Mouse (Mus musculus) left cerebral cortex, postnatal 25 days (tissue): ENCODE measurements at regions not wholly inside any gene's neighbourhood (a gene's known extent, or its start where the extent isn't known, plus 50 kb on each side); places are given as distances from the start of the nearest gene placed in this dataset.
"Not testable (repeated sequence)": the region's sequence is repeated elsewhere in the genome, so short reads cannot be mapped to it uniquely, and the experiment has no call there.

Experiments used
- DNase-seq, 2 experiments: peaks; one replicate each; pipeline ENCODE4 v3.0.0; 2022; ENCODE audit warnings: low spot score in 2 of 2, mixed read lengths in 1 of 2
- intact Hi-C: fragments of 180-260 bp; cut with DNase I; formaldehyde crosslinking; loops from one replicate; pipeline ENCODE4 v1.15.1; 2025

- intact Hi-C loops: no loop called here
- DNase-seq: no peak
Measured at GRCm38 (mm10) chr6:89097531-89097930, 195.5 kb downstream of the Tpra1 start.

DNA sequence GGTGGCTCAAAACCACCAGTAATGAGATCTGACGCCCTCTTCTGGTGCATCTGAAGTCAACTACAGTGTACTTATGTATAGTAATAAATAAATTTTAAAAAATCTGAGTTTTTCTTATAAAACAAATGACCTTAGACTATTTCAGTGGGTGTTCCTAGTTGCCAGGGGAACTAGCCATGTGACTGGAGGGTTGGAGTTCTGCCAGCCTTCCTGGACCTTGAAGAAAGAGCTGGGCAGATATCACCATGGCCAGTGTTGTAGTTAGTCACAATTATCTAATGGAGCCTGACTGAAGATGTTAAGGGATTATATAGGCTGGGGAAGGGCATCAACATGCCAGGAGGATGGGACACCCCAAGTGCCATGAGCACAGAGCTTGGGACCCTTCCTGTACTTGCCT is 217.2 kb downstream of the Tpra1 start:
- intact Hi-C loops: no loop called here
- no peak for DNase-seq

DNA sequence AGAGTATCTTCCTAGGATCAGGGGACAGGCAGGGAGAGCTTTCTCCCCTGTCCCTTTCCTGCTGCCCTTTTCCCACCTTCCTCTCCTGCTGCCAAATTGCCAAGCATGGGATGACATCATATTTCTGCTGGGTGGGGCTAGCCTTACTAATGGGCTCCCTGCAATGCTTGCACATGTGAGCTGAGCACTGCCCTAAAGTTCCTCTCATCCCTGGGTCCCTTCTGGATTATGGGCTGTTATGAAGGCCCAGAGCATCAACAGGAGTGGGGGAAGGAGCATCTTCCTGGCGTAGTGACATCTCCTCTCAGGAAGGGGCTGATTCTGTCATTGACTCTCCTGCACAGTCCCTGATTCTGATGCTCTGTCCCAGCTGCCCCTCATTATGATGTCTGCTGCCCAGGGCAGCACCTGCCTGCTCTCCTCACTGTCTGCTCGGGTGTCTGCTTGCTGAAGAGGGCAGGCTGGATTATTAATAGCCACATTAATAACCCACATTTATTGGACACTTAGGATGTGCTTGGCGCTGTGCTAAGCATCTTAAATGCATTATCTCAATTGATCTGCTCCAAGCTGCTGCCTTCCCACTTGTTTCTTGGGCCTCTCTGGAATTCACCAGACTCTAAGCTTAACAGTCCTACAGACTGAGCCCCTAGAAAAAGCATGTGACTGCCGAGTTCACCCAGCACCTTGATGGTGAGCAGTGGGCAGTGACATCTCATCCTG is 219.1 kb downstream of the Tpra1 start:
- no peak for DNase-seq
- intact Hi-C loops: no loop called here

GRCm38 (mm10) chr6:89121746-89122070 is 219.7 kb downstream of the Tpra1 start:
- intact Hi-C loops: no loop called here
- no peak for DNase-seq

DNA sequence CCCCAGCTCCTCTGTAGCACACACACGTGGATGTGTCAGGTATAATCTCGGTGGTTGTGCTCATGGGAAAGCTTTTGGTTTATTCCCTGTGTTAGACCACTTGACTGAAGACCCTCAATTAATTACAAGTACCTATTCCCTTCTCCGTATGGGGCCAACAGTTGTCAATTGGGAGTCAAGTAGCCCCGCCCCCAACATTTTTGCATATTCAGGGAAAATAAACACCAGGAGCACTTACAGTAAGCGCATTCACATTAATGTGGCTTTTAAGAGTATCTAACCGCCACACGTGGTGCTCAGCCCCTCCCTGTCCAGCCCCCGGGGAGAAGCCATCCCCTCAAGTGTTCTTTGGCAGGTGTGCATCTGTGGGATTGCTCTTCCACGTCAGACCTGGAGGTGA is 223.9 kb downstream of the Tpra1 start:
- intact Hi-C loops: no loop called here
- no peak for DNase-seq

GRCm38 (mm10) chr6:89128141-89128540 is 226.1 kb downstream of the Tpra1 start:
- intact Hi-C loops, DNase-seq: not testable (repeated sequence)

DNA sequence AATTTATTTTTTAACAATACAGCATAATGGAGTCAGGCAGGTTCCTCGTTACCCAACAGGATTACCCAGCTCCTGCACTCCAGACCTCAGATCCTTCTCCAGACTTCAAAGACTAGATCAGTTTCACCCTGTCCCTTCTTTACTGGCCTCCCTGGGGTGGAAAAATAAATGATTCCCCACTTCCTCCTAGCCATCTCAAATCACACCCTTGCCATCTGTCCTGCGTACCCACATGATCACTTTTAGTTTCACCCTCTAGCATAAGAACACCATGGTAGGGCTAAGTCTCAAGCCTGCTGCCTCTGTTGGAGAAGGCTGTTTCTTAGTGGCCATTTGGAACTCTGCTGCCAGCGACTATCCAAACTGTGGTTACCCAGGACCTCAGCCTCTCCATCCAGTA is 222.0 kb downstream of the Plxna1 start:
- DNase-seq: no peak
- intact Hi-C loops: no loop called here

GRCm38 (mm10) chr6:89153027-89153662 is 209.3 kb downstream of the Plxna1 start:
- DNase-seq: no peak
- intact Hi-C loops: no loop called here

DNA sequence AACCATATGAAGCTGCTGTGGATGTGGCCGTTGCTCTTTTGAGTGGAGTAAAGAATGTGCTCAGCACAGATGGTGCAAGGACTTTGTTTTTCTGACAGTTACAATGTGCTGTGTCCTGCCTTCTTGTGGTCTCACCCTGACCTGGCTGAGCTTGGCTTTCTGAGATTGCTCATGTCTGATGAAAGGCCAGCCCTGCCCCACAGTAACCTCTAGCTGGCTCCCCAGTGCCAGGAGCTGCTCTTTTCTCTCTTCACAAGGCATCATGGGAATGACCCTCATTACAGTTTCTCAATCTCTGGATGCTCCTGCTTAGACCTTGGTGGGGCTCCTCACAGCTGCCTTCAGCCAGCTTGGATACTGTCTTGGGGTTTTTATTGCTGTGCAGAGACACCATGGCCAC is 204.9 kb downstream of the Plxna1 start:
- no peak for DNase-seq
- intact Hi-C loops: no loop called here

DNA sequence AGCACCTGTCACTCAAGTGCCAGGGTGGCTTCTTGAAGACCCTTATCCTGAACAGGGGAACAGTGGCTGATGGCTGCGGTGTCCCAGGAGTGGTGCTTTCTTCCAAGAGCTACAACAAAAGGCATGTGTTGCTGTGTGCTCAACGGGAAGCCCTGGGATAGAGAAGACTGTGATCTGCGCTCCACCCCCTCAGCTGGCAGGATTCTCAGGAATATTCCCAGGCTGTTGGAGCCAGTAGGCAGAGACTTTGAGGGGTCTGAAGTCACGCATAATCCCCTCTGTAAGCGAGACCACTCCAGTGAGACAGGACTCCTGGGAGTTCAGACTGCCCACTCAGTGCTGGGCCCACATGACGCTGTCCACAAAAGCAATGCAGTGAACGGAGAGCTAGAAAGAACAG is 202.4 kb downstream of the Plxna1 start:
- intact Hi-C loops: loop anchor here (1.0 to 5.0 kb wide), 3 partner anchors 77 to 393 kb away; no protein-coding TSS in a partner anchor
- DNase-seq: peak in 1 of 2 experiments; percentile 53

DNA sequence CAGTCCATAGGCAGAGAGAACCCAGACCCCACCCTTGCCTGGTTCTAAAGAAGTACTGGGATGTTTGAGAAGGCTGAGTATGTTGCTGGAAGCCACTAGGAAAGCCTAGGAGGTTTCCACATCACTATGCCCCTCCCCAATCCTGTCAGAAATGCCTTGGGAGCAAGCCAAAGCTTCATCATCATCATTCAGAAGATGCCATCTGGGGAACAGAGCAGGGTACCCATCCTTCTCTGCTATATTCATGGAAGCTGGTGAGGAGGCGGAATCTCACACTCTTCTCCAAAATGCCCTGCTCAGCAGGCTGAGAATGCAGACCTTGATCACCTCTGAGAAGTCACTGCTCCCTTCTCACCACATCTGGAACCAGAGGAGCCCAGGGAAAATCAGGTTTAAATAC is 200.7 kb downstream of the Plxna1 start:
- intact Hi-C loops: loop anchor here (2.0 to 5.0 kb wide), 2 partner anchors 76 to 391 kb away; no protein-coding TSS in a partner anchor
- peak; percentile 4 to 57 for DNase-seq

DNA sequence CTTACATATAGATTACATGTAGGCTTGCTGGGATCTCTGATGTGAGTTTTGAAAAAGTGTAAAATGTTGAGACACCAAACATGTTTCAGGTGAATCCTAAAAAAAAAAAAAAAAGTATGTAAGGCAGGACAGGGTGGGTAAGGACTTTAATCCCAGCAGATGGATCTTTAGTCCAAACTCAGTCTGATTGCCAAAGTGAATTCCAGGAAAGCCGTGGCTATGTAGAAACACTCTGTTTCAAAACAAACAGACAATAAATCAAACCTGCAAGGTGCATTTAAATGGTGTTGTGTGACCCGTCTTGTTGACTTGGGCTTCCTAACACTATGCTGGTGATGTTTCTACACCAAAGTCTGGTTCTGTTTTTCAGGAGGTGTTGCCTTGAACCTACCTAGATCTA is 192.9 kb downstream of the Plxna1 start:
- no peak for DNase-seq
- intact Hi-C loops: no loop called here

GRCm38 (mm10) chr6:89184920-89185319 is 177.5 kb downstream of the Plxna1 start:
- intact Hi-C loops: not testable (repeated sequence)

DNA sequence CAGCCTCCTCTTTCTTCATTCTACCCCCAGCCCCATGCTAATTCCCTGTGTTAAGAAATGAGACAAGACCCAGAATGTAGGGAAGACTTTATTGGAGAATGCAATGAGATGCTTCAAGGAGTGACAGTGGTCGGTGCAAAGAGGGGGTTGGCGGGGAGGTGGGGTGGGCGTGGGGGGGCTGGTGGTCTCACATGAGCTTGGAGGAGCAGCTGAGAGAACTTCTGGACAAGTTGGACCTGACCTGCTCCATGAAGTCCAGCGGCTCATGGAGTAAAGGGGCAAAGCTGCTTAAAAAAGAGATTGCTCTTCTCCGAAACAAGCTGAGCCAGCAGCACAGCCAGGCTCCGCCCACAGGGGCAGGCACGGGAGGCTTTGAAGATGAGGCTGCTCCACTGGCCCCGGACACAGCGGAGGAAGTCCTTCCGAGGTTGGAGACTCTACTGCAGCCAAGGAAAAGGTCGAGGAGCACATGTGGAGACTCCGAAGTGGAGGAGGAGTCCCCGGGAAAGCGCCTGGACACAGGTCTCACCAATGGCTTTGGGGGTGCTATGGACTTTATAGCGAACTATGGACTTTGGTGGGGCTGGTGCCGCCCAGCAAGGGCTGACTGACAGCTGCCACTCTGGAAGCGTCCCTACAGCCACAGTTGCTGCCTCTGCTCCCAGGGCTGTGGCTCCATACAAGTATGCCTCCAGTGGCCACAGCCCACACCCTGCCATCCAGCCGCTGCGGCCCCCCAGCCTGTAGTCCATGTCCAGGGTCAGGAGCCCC is 161.7 kb downstream of the Plxna1 start:
- DNase-seq, intact Hi-C loops: not testable (repeated sequence)

More at GRCm38 (mm10) chr6:89184920-89185319, 177.5 kb downstream of the Plxna1 start:
- not testable (repeated sequence) for DNase-seq

GRCm38 (mm10) chr6:89215021-89215420 is 147.4 kb downstream of the Plxna1 start:
- DNase-seq: no peak
- intact Hi-C loops: no loop called here

GRCm38 (mm10) chr6:89235416-89236075 is 126.9 kb downstream of the Plxna1 start:
- peak; percentile 30 to 51 for DNase-seq
- intact Hi-C loops: loop anchor here (5.0 kb wide), 4 partner anchors 73 to 317 kb away; partner anchors contain the start of gene Plxna1

- DNase-seq: no peak
- intact Hi-C loops: loop anchor here (5.0 kb wide), 4 partner anchors 74 to 316 kb away; partner anchors contain the start of gene Plxna1
Measured at GRCm38 (mm10) chr6:89236226-89236625, 126.2 kb downstream of the Plxna1 start.

GRCm38 (mm10) chr6:89236892-89237646 is 125.4 kb downstream of the Plxna1 start:
- peak; percentile 65 to 79 for DNase-seq
- intact Hi-C loops: loop anchor here (5.0 kb wide), 4 partner anchors 75 to 315 kb away; partner anchors contain the start of gene Plxna1

GRCm38 (mm10) chr6:89238871-89239270 is 123.5 kb downstream of the Plxna1 start:
- DNase-seq: peak; percentile 50 to 81
- intact Hi-C loops: loop anchor here (5.0 kb wide), 4 partner anchors 77 to 313 kb away; partner anchors contain the start of gene Plxna1
